In the genomic region with DNA sequence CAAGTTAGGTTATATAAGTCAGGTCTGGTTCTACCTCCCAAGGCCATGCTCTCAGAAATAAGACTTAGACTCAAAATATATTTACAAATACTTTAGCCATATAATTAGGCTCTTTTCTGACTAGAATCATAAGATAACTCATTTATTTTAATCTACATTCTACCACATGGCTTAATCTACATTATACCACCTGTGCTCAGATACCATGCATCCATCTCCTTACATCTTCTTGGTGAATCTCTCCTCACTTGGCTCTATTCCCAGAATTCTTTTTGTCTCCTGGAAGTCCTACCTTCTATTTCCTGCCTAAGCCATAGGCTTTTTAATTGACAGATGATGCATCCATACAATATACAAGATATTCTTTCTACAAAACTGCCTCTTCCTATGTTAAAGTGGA, we compare ENCODE assay signal across 16 mouse cellular contexts.
DNase-seq lines count a peak whose midpoint lies in the region; TF ChIP-seq lines count a peak whose summit lies in the region.
"Had no signal": no experiment of that assay in that cellular context is flagged by ENCODE, and none has a peak within 500 bp of the region (broad histone marks: within the 10 kb centered on the region; RNA-seq: fewer than 3 reads in every experiment).

No protein-coding gene starts in this region.

- peaks cover 0 to 58% of the 10 kb centered on the region in 2 experiments; a peak in 2 of 4 replicates for H3K36me3 ChIP-seq in MEL (ENCODE audit: control insufficient read depth in 1 of 2, insufficient read depth in 2 of 2, low read length in 2 of 2)
- H3K36me3 ChIP-seq: G1E had no signal

- H3K27ac ChIP-seq in MEL (ENCODE audit: control insufficient read depth, low read depth, low read length): peak overlapping the region; percentile 60

- TF ChIP-seq CTCF in MEL (IDR thresholded peaks at IDR 0.05 in 2 of 3, conservative IDR thresholded peaks at IDR 0.05 in 1 of 3; ENCODE audit: control insufficient read depth in 1 of 3, insufficient read depth in 1 of 3, low read depth in 2 of 3, low read length in 3 of 3, poor library complexity in 1 of 3, severe bottlenecking in 1 of 3): no peak

- TF ChIP-seq EP300 in MEL (IDR thresholded peaks at IDR 0.05; ENCODE audit: low read depth in 1 of 2, low read length in 2 of 2): peak; percentile 87 to 88

- no peaks in the 10 kb centered on the region for H3K27me3 ChIP-seq in MEL (ENCODE audit: control insufficient read depth in 1 of 2, insufficient read depth in 2 of 2, low read length in 2 of 2)
- H3K27me3 ChIP-seq: CH12.LX had no signal

- TF ChIP-seq RAD21 in MEL (IDR thresholded peaks at IDR 0.05; ENCODE audit: low read depth, low read length): no peak

- TF ChIP-seq POLR2A in MEL (IDR thresholded peaks at IDR 0.05; ENCODE audit: control insufficient read depth in 1 of 2, insufficient read depth in 1 of 2, low read depth in 1 of 2, low read length in 2 of 2, poor library complexity in 1 of 2): no peak

- peaks cover 2% of the 10 kb centered on the region for H3K79me2 ChIP-seq in MEL (ENCODE audit: control insufficient read depth, insufficient read depth, low read length, poor library complexity)

- H3K9me3 ChIP-seq in MEL (replicated peaks; ENCODE audit: insufficient read depth, low read length): no peaks in the 10 kb centered on the region
- H3K9me3 ChIP-seq: G1E had no signal

- H3K4me3 ChIP-seq in MEL (ENCODE audit: control insufficient read depth in 1 of 2, insufficient read depth in 1 of 2, low read depth in 2 of 2, low read length in 2 of 2): peak overlapping the region in 1 of 2 experiments; percentile 57; a peak in 1 of 4 replicates

- peak; percentile 54 for DNase-seq in MEL (ENCODE audit: low read depth, low spot score)
- no peak for DNase-seq in cerebellum, adult 8-10 months
- DNase-seq: adrenal gland, adult 2 months; adrenal gland, adult 8-10 months; adrenal gland, postnatal 10 days; adrenal gland, postnatal 14 days; adrenal gland, postnatal 25 days; adrenal gland, postnatal 36 days; B cell, adult 2 months; cerebellum, adult 11 months; cerebellum, adult 11-12 months; cerebellum, adult 18-20 months; cerebellum, adult 2 months; cerebellum, adult 9-10 months had no signal

- H3K4me1 ChIP-seq in MEL (ENCODE audit: control insufficient read depth in 1 of 2, insufficient read depth in 2 of 2, low read length in 2 of 2): peaks cover 32 to 39% of the 10 kb centered on the region in 2 experiments

- peak overlapping the region; percentile 2; the same call in 1 of the 2 replicates for H3K9ac ChIP-seq in MEL (ENCODE audit: control insufficient read depth, low read depth, low read length, poor library complexity, severe bottlenecking)

TF ChIP-seq in MEL, 35 proteins besides CTCF, POLR2A, EP300 and RAD21:
- TF ChIP-seq MYC (IDR thresholded peaks at IDR 0.05; ENCODE audit: low read depth, low read length) (peak; percentile 71; the same call in 1 of the 2 replicates), GABPA (IDR thresholded peaks at IDR 0.05; ENCODE audit: low read depth, low read length) (no peak), MAX (IDR thresholded peaks at IDR 0.05; ENCODE audit: low read length) (0 out of 2 replicates have a peak, but pooled peaks have one; percentile 30), ZC3H11A (IDR thresholded peaks at IDR 0.05; ENCODE audit: low read depth, low read length) (no peak), JUND (IDR thresholded peaks at IDR 0.05; ENCODE audit: low read depth, low read length) (no peak), POLR2AphosphoS2 (IDR thresholded peaks at IDR 0.05; ENCODE audit: low read length) (peak; percentile 26; the same call in 1 of the 2 replicates), CHD2 (IDR thresholded peaks at IDR 0.05; ENCODE audit: low read length) (no peak), MAZ (IDR thresholded peaks at IDR 0.05; ENCODE audit: low read depth, low read length) (no peak), MYB (IDR thresholded peaks at IDR 0.05; ENCODE audit: low read depth, low read length) (0 out of 2 replicates have a peak, but pooled peaks have one; percentile 16), E2F4 (IDR thresholded peaks at IDR 0.05; ENCODE audit: borderline replicate concordance, low read depth, low read length) (no peak), BHLHE40 (IDR thresholded peaks at IDR 0.05; ENCODE audit: borderline replicate concordance, low read depth, low read length) (no peak), TCF12 (IDR thresholded peaks at IDR 0.05; ENCODE audit: low read depth, low read length) (peak; percentile 89), TBP (IDR thresholded peaks at IDR 0.05; ENCODE audit: low read depth, low read length) (no peak), ETS1 (IDR thresholded peaks at IDR 0.05; ENCODE audit: low read depth, low read length) (peak; percentile 74), UBTF (IDR thresholded peaks at IDR 0.05; ENCODE audit: borderline replicate concordance, insufficient read depth, low read depth, low read length) (no peak), MXI1 (IDR thresholded peaks at IDR 0.05; ENCODE audit: low read depth, low read length) (no peak), KAT2A (conservative IDR thresholded peaks at IDR 0.05; ENCODE audit: low read depth, low read length) (no peak), MAFK (IDR thresholded peaks at IDR 0.05; ENCODE audit: borderline replicate concordance, low read depth, low read length) (no peak), NELFE (IDR thresholded peaks at IDR 0.05; ENCODE audit: low read depth, low read length) (no peak), SMC3 (IDR thresholded peaks at IDR 0.05; ENCODE audit: low read depth, low read length) (no peak), CHD1 (IDR thresholded peaks at IDR 0.05; ENCODE audit: low read depth, low read length) (no peak), TAL1 (IDR thresholded peaks at IDR 0.05; ENCODE audit: low read length) (peak; percentile 25; the same call in 1 of the 2 replicates), NRF1 (IDR thresholded peaks at IDR 0.05; ENCODE audit: insufficient read depth, low read depth, low read length, poor library complexity, severe bottlenecking) (no peak), RCOR1 (IDR thresholded peaks at IDR 0.05; ENCODE audit: low read depth, low read length) (peak; percentile 49; the same call in 1 of the 2 replicates), ZKSCAN1 (IDR thresholded peaks at IDR 0.05; ENCODE audit: low read depth, low read length) (no peak), POLR2AphosphoS5 (IDR thresholded peaks at IDR 0.05; ENCODE audit: borderline replicate concordance, low read depth, low read length) (no peak), ELF1 (IDR thresholded peaks at IDR 0.05; ENCODE audit: low read depth, low read length) (no peak; the same call in 1 of the 2 replicates), ZMIZ1 (IDR thresholded peaks at IDR 0.05; ENCODE audit: low read depth, low read length) (no peak), USF2 (IDR thresholded peaks at IDR 0.05; ENCODE audit: borderline replicate concordance in 1 of 2, insufficient read depth in 1 of 2, low read depth in 1 of 2, low read length in 2 of 2) (no peak), USF1 (IDR thresholded peaks at IDR 0.05; ENCODE audit: low read depth, low read length) (no peak), SIN3A (IDR thresholded peaks at IDR 0.05; ENCODE audit: low read length) (peak; percentile 46), ZNF384 (IDR thresholded peaks at IDR 0.05; ENCODE audit: low read depth, low read length) (no peak), HCFC1 (IDR thresholded peaks at IDR 0.05; ENCODE audit: low read depth, low read length) (no peak), MEF2A (IDR thresholded peaks at IDR 0.05; ENCODE audit: extremely low read depth, insufficient replicate concordance, low read depth, low read length, poor library complexity, severe bottlenecking) (no peak), GATA1 (IDR thresholded peaks at IDR 0.05; ENCODE audit: low read depth, low read length) (peak; percentile 79; the same call in 1 of the 2 replicates)
TF ChIP-seq in MEL: peak in this region for 10.
